8 mouse cellular contexts compared by ENCODE assay signal in the genomic region with DNA sequence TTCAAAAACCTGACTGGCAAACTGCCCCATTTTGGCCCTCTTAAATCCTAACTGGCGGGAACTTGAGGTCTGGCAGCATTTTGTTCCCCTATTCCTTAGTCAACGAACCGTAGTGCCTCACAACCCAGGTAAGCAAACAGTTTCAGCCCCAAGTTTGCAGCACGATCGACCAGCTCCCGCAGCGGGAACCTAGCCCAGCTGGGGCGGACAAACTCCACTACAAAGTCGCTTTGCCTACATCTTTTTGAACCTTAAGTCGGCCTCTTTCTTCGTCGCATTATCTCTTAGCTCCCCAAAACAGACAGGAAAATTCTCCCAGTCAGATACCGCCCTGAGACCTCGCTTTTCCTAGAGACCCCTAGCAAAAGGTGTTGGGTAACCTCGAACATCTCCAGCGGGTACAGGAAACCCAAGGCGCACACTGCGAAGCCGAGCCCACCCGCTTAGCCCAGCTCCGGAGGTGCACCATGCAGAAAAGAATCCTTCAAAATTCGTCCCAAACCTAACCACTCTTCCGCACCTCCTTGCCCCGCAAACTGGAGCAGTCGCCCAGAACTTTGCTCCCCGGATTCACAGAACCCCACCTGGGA. TPM values are rescaled to one million over a fixed set of nuclear protein-coding genes. Genes with fewer than 3 reads are reported as not detected.
DNase-seq lines count a peak whose midpoint lies in the region; ATAC-seq and TF ChIP-seq lines count a peak whose summit lies in the region.

No protein-coding gene starts in this region.

- ATAC-seq in heart, postnatal 0 days (ENCODE audit: insufficient read depth, low read depth): no peak
- no peak for ATAC-seq in liver, embryonic 12.5 days

- H3K36me3 ChIP-seq in heart, postnatal 0 days (replicated peaks; ENCODE audit: control insufficient read depth, insufficient read depth, low read length): peaks cover 17% of the 10 kb centered on the region
- peaks cover 27% of the 10 kb centered on the region for H3K36me3 ChIP-seq in liver, embryonic 12.5 days

- TF ChIP-seq POLR2A in cortical plate, adult 2 months (IDR thresholded peaks at IDR 0.05; ENCODE audit: extremely low read depth, insufficient read depth, low read length): no peak

- peak overlapping the region; percentile 68 for H3K4me2 ChIP-seq in heart, postnatal 0 days (ENCODE audit: low read depth, low read length)
- peak overlapping the region; percentile 88 for H3K4me2 ChIP-seq in liver, embryonic 12.5 days

- no peaks in the 10 kb centered on the region; the same call in 1 of the 2 replicates for H3K4me1 ChIP-seq in cortical plate, adult 2 months (ENCODE audit: control insufficient read depth, insufficient read depth, low read length)
- peaks cover 13% of the 10 kb centered on the region; the same call in 1 of the 2 replicates for H3K4me1 ChIP-seq in heart, postnatal 0 days (ENCODE audit: control insufficient read depth, insufficient read depth)
- peaks cover 57% of the 10 kb centered on the region for H3K4me1 ChIP-seq in liver, embryonic 12.5 days

- H3K9ac ChIP-seq in heart, postnatal 0 days (replicated peaks; ENCODE audit: low read depth, low read length): peak overlapping the region; percentile 96
- peak overlapping the region; percentile 92 for H3K9ac ChIP-seq in liver, embryonic 12.5 days

- no peak for TF ChIP-seq EP300 in heart, postnatal 0 days (IDR thresholded peaks at IDR 0.05; ENCODE audit: low read depth)

- TF ChIP-seq CTCF in layer of hippocampus, adult 2 months (conservative IDR thresholded peaks at IDR 0.05): no peak
- no peak for TF ChIP-seq CTCF in cortical plate, adult 2 months (IDR thresholded peaks at IDR 0.05; ENCODE audit: extremely low read depth, insufficient read depth, low read length)
- no peak for TF ChIP-seq CTCF in heart, postnatal 0 days (IDR thresholded peaks at IDR 0.05; ENCODE audit: low read depth)

- H3K9me3 ChIP-seq in heart, postnatal 0 days (replicated peaks; ENCODE audit: control insufficient read depth, low read length): no peaks in the 10 kb centered on the region
- no peaks in the 10 kb centered on the region for H3K9me3 ChIP-seq in liver, embryonic 12.5 days (replicated peaks)

- WGBS in heart, postnatal 0 days: under 1% methylated on average over 26 of the region's 26 CpGs
- WGBS in liver, embryonic 12.5 days (ENCODE audit: insufficient replicate concordance): under 1% methylated on average over 26 of the region's 26 CpGs

- peak overlapping the region; percentile 91 for H3K27ac ChIP-seq in layer of hippocampus, adult 2 months
- peak overlapping the region; percentile 81 for H3K27ac ChIP-seq in cortical plate, adult 2 months (ENCODE audit: insufficient read depth, low read length)
- H3K27ac ChIP-seq in heart, postnatal 0 days (ENCODE audit: low read depth): peak overlapping the region; percentile 97
- H3K27ac ChIP-seq in liver, embryonic 12.5 days: peak overlapping the region; percentile 99

- no peaks in the 10 kb centered on the region for H3K27me3 ChIP-seq in heart, postnatal 0 days (ENCODE audit: control insufficient read depth, insufficient read depth, low read length)
- no peaks in the 10 kb centered on the region for H3K27me3 ChIP-seq in liver, embryonic 12.5 days (replicated peaks)

- no peak for DNase-seq in layer of hippocampus, adult 2 months (ENCODE audit: low spot score in 2 of 2)
- no peak for DNase-seq in layer of hippocampus, adult 18-20 months (ENCODE audit: low spot score in 2 of 2)
- DNase-seq in heart, postnatal 0 days (ENCODE audit: low spot score): no peak
- DNase-seq in spleen, postnatal 4 days (ENCODE audit: low spot score in 2 of 2): peak; percentile 51 to 77
- DNase-seq in frontal cortex, postnatal 36 days (ENCODE audit: low spot score in 2 of 2): no peak
- no peak for DNase-seq in frontal cortex, adult 2 months (ENCODE audit: extremely low spot score in 1 of 2, low spot score in 1 of 2)

- peak overlapping the region; percentile 56 for H3K4me3 ChIP-seq in layer of hippocampus, adult 2 months
- peak overlapping the region; percentile 65 for H3K4me3 ChIP-seq in cortical plate, adult 2 months (ENCODE audit: insufficient read depth, low read length)
- peak overlapping the region; percentile 96 for H3K4me3 ChIP-seq in heart, postnatal 0 days (ENCODE audit: low read depth, low read length)
- peak overlapping the region; percentile 85 for H3K4me3 ChIP-seq in liver, embryonic 12.5 days

RNA-seq across cellular contexts. Expression of a gene that starts 0.6 kb away (rescaled TPM):
- total RNA-seq in layer of hippocampus, adult 2 months (2021): 10 to 100 TPM; 35.2 to 39.4 TPM
- total RNA-seq in layer of hippocampus, adult 18-20 months (2021): 10 to 100 TPM; 40.0 to 53.4 TPM
- polyA plus RNA-seq in cortical plate, adult 2 months (2012; rRNA removed): 21.8 and 23.3 TPM in 2 replicates
- total RNA-seq in heart, postnatal 0 days (2014; rRNA removed; ENCODE audit: low replicate concordance): 80.6 and 85.1 TPM in 2 replicates
- polyA plus RNA-seq in heart, postnatal 0 days (2015; fragmentation: Nextera tagmentation; extraction: Ambion mirVana): 60.3 and 69.6 TPM in 2 replicates
- polyA plus RNA-seq in liver, embryonic 12.5 days (2016; fragmentation: Nextera tagmentation; extraction: Ambion mirVana): 23.9 and 24.2 TPM in 2 replicates
- polyA plus RNA-seq in frontal cortex, adult 2 months (2012; rRNA removed): 22.0 and 24.3 TPM in 2 replicates

Comparison
In these comparisons a context has a peak if more than half of its experiments do, and no peak if none do; other contexts are left out.
1. DNase-seq: peak in spleen, postnatal 4 days (2 of 2); none in layer of hippocampus, adult 2 months (0 of 2), layer of hippocampus, adult 18-20 months (0 of 2), heart, postnatal 0 days (single experiment), frontal cortex, postnatal 36 days (0 of 2) and frontal cortex, adult 2 months (0 of 2).
2. Peak in every context shown above with its lines, with median percentiles within 50 percentile points of each other: H3K27ac ChIP-seq and H3K4me3 ChIP-seq.